Mouse (Mus musculus): ENCODE measurements around the gene Oasl1. TPM values are rescaled to one million over a fixed set of nuclear protein-coding genes. Genes with fewer than 3 reads are reported as not detected.

Gene Oasl1
- polyA plus RNA-seq, 1 experiment from 2014 or later: 3.1 TPM

GRCm38 (mm10) chr5:114982001-114982400, 59.0 kb downstream of the Oasl1 start:
- Histone ChIP-seq H3K4me1 (replicated peaks; ENCODE audit: insufficient read depth, low read length) (no peaks in the 10 kb centered on the region), H3K4me3 (replicated peaks; ENCODE audit: low read depth, low read length) (no peak overlapping the region), H3K4me2 (ENCODE audit: low read length) (no peak overlapping the region), H3K9me3 (replicated peaks; ENCODE audit: low read length) (no peaks in the 10 kb centered on the region), H3K27ac (no peak overlapping the region), H3K27me3 (ENCODE audit: insufficient read depth, low read length) (no peaks in the 10 kb centered on the region), H3K36me3 (ENCODE audit: insufficient read depth, low read length) (no peaks in the 10 kb centered on the region), H3K9ac (ENCODE audit: low read depth, low read length) (no peak overlapping the region)
- no peak for TF ChIP-seq CTCF (IDR thresholded peaks at IDR 0.05; ENCODE audit: low read depth)
- DNase-seq (ENCODE audit: low spot score) (no peak), ATAC-seq (replicated peaks; ENCODE audit: low FRiP score, low read depth) (no peak)
- WGBS: 67% methylated on average over 15 of the region's 15 CpGs

GRCm38 (mm10) chr5:114985074-114985473, 62.0 kb downstream of the Oasl1 start:
- Histone ChIP-seq H3K27me3 (ENCODE audit: insufficient read depth, low read length) (no peaks in the 10 kb centered on the region), H3K27ac (no peak overlapping the region), H3K4me1 (replicated peaks; ENCODE audit: insufficient read depth, low read length) (no peaks in the 10 kb centered on the region), H3K4me2 (ENCODE audit: low read length) (no peak overlapping the region), H3K4me3 (replicated peaks; ENCODE audit: low read depth, low read length) (no peak overlapping the region), H3K36me3 (ENCODE audit: insufficient read depth, low read length) (no peaks in the 10 kb centered on the region), H3K9ac (ENCODE audit: low read depth, low read length) (no peak overlapping the region), H3K9me3 (replicated peaks; ENCODE audit: low read length) (no peaks in the 10 kb centered on the region)
- no peak for ATAC-seq (replicated peaks; ENCODE audit: low FRiP score, low read depth)
- TF ChIP-seq CTCF (IDR thresholded peaks at IDR 0.05; ENCODE audit: low read depth): no peak
- no peak for DNase-seq (ENCODE audit: low spot score)

Other genes with a start within 250 kb of the Oasl1 start
- gene Gltp, start 232.3 kb upstream of the Oasl1 start, polyA plus RNA-seq (2015; fragmentation: Nextera tagmentation; extraction: Ambion mirVana): 65.0 and 70.3 TPM in 2 replicates
- 10.2 and 12.2 TPM in 2 replicates for gene Tchp, start 215.5 kb upstream of the Oasl1 start, polyA plus RNA-seq (2015; fragmentation: Nextera tagmentation; extraction: Ambion mirVana)
- 45.6 and 49.2 TPM in 2 replicates for gene Ankrd13a, start 148.6 kb upstream of the Oasl1 start, polyA plus RNA-seq (2015; fragmentation: Nextera tagmentation; extraction: Ambion mirVana)
- gene Git2, start 147.7 kb upstream of the Oasl1 start, polyA plus RNA-seq (2015; fragmentation: Nextera tagmentation; extraction: Ambion mirVana): 25.8 and 27.8 TPM in 2 replicates
- gene 1500011B03Rik, start 99.8 kb upstream of the Oasl1 start, polyA plus RNA-seq (2015; fragmentation: Nextera tagmentation; extraction: Ambion mirVana): 160 and 189 TPM in 2 replicates
- gene 4930519G04Rik, start 69.6 kb upstream of the Oasl1 start, polyA plus RNA-seq (2015; fragmentation: Nextera tagmentation; extraction: Ambion mirVana): not detected in 2 replicates
- not detected in 2 replicates for gene Gm9936, start 64.6 kb upstream of the Oasl1 start, polyA plus RNA-seq (2015; fragmentation: Nextera tagmentation; extraction: Ambion mirVana)
- 19.9 and 24.1 TPM in 2 replicates for gene Oasl2, start 26.3 kb upstream of the Oasl1 start, polyA plus RNA-seq (2015; fragmentation: Nextera tagmentation; extraction: Ambion mirVana)
- 75.3 and 79.6 TPM in 2 replicates for gene 2210016L21Rik, start 18.9 kb downstream of the Oasl1 start, polyA plus RNA-seq (2015; fragmentation: Nextera tagmentation; extraction: Ambion mirVana)
- 10.8 and 12.5 TPM in 2 replicates for gene Hnf1a, start 47.9 kb downstream of the Oasl1 start, polyA plus RNA-seq (2015; fragmentation: Nextera tagmentation; extraction: Ambion mirVana)
- gene Sppl3, start 87.9 kb downstream of the Oasl1 start, polyA plus RNA-seq (2015; fragmentation: Nextera tagmentation; extraction: Ambion mirVana): 19.0 and 39.4 TPM in 2 replicates
- gene Gm10401, start 175.1 kb downstream of the Oasl1 start, polyA plus RNA-seq (2015; fragmentation: Nextera tagmentation; extraction: Ambion mirVana): 26.6 and 31.3 TPM in 2 replicates
- 105 and 117 TPM in 2 replicates for gene Acads, start 196.1 kb downstream of the Oasl1 start, polyA plus RNA-seq (2015; fragmentation: Nextera tagmentation; extraction: Ambion mirVana)
- gene Unc119b, start 211.7 kb downstream of the Oasl1 start, polyA plus RNA-seq (2015; fragmentation: Nextera tagmentation; extraction: Ambion mirVana): 40.8 and 42.7 TPM in 2 replicates
- 43.6 and 44.4 TPM in 2 replicates for gene Mlec, start 234.9 kb downstream of the Oasl1 start, polyA plus RNA-seq (2015; fragmentation: Nextera tagmentation; extraction: Ambion mirVana)

All from kidney, postnatal 0 days (tissue).